Mouse (Mus musculus) midbrain, postnatal 0 days (tissue): ENCODE data around the gene Zfp618. TPM values are rescaled to one million over a fixed set of nuclear protein-coding genes. Genes with fewer than 3 reads are reported as not detected.
A peak's percentile ranks its signal among the peaks of the same experiment; 100 is the strongest.

Source experiments
- ATAC-seq: fragments of 200-750 bp; cut with Nextera tagmentation; 2 replicates; pipeline ENCODE4 v1.8.0; 2017; ENCODE audit warnings: moderate number of reproducible peaks, mild to moderate bottlenecking, moderate TSS enrichment, moderate library complexity; ENCODE audit not compliant: low FRiP score
- DNase-seq: peaks from one replicate; pipeline ENCODE4 v3.0.0-alpha.2; 2015; ENCODE audit warnings: low spot score
- H3K27ac ChIP-seq: fragments of 300-500 bp; sonication (generic); 2 replicates; pipeline ENCODE4 v1.5.1; 2014; ENCODE audit warnings: low read depth, mild to moderate bottlenecking, low read length, mixed read lengths
- H3K27me3 ChIP-seq: fragments of 300-500 bp; sonication (generic); 2 replicates; pipeline ENCODE4 v1.6.1; 2014; ENCODE audit warnings: low read length, control low read depth, mixed read lengths; ENCODE audit not compliant: insufficient read depth
- H3K36me3 ChIP-seq: fragments of 300-500 bp; sonication (generic); 2 replicates; pipeline ENCODE4 v1.6.1; 2014; ENCODE audit warnings: low read length, control low read depth, mixed read lengths; ENCODE audit not compliant: insufficient read depth
- H3K4me1 ChIP-seq: fragments of 300-500 bp; sonication (generic); 2 replicates; pipeline ENCODE4 v1.6.1; 2014; ENCODE audit warnings: mild to moderate bottlenecking, control low read depth, antibody characterized with exemption, low read length, mixed read lengths; ENCODE audit not compliant: insufficient read depth
- H3K4me2 ChIP-seq: fragments of 300-500 bp; sonication (generic); 2 replicates; pipeline ENCODE4 v1.6.1; 2014; ENCODE audit warnings: low read depth, mild to moderate bottlenecking, low read length, mixed read lengths; ENCODE audit not compliant: poor library complexity, severe bottlenecking
- H3K4me3 ChIP-seq: fragments of 300-500 bp; sonication (generic); 2 replicates; pipeline ENCODE4 v1.5.1; 2014; ENCODE audit warnings: low read depth, mild to moderate bottlenecking, low read length, moderate library complexity
- H3K9ac ChIP-seq: fragments of 300-500 bp; sonication (generic); replicated peaks from 2 replicates; pipeline ENCODE4 v1.6.1; 2014; ENCODE audit warnings: mild to moderate bottlenecking, low read length, moderate library complexity, mixed read lengths; ENCODE audit not compliant: poor library complexity, severe bottlenecking
- H3K9me3 ChIP-seq: fragments of 300-500 bp; sonication (generic); 2 replicates; pipeline ENCODE4 v1.6.1; 2016; ENCODE audit warnings: low read length, control low read depth
- CTCF ChIP-seq: IDR thresholded peaks from 2 replicates; pipeline ENCODE4 v1.5.1; 2016; ENCODE audit warnings: antibody characterized with exemption, mild to moderate bottlenecking
- WGBS: fragments of 180-500 bp; shearing (Covaris S2); extraction: QIAGEN DNeasy Blood & Tissue Kit; methylation state at CpG from one replicate; pipeline ENCODE4 v1.1.7; 2014; 5-methylcytosine and 5-hydroxymethylcytosine counted together
- polyA plus RNA-seq: library from polyadenylated mRNA; unstranded; fragments of >200 nt; fragmentation: Nextera tagmentation; extraction: Ambion mirVana; gene quantifications from 2 replicates; pipeline ENCODE4 v1.2.1, GENCODE M21; 2015
- total RNA-seq: library from RNA; depleted of rRNA; stranded (reverse); fragments of >200 nt; gene quantifications from 2 replicates; pipeline ENCODE4 v1.2.3, GENCODE M21; 2014

Gene Zfp618
- total and polyA plus RNA-seq, 2 experiments from 2014 or later = 18.2 to 32.4 TPM

GRCm38 (mm10) chr4:63019428-63019858 lies 54.1 kb downstream of the Zfp618 start:
- Histone ChIP-seq H3K9ac (no peak overlapping the region), H3K4me1 (no peaks in the 10 kb centered on the region), H3K36me3 (no peaks in the 10 kb centered on the region), H3K9me3 (no peaks in the 10 kb centered on the region), H3K27me3 (no peaks in the 10 kb centered on the region), H3K4me3 (no peak overlapping the region), H3K4me2 (no peak overlapping the region), H3K27ac (no peak overlapping the region)
- 0 out of 2 replicates have a peak, but pooled peaks have one; percentile 41 for ATAC-seq
- peak; percentile 18 for DNase-seq
- WGBS = 77% methylated on average over 4 of the region's 4 CpGs
- TF ChIP-seq CTCF = peak; percentile 51

GRCm38 (mm10) chr4:63021034-63021700 lies 55.8 kb downstream of the Zfp618 start:
- Histone ChIP-seq H3K4me2 (no peak overlapping the region), H3K4me1 (no peaks in the 10 kb centered on the region), H3K9ac (no peak overlapping the region), H3K27me3 (no peaks in the 10 kb centered on the region), H3K4me3 (no peak overlapping the region), H3K9me3 (no peaks in the 10 kb centered on the region), H3K27ac (0 out of 2 replicates have a peak overlapping the region, but pooled peaks have one; percentile 26), H3K36me3 (no peaks in the 10 kb centered on the region)
- DNase-seq (no peak), ATAC-seq (no peak)
- 86% methylated on average over 6 of the region's 6 CpGs for WGBS
- TF ChIP-seq CTCF = no peak

GRCm38 (mm10) chr4:63023465-63023864 lies 58.1 kb downstream of the Zfp618 start:
- no peaks in the 10 kb centered on the region for H3K27me3 ChIP-seq

GRCm38 (mm10) chr4:63024098-63024497 lies 58.7 kb downstream of the Zfp618 start:
- no peak for DNase-seq
- Histone ChIP-seq H3K27me3 (no peaks in the 10 kb centered on the region), H3K4me2 (no peak overlapping the region), H3K4me1 (no peaks in the 10 kb centered on the region), H3K27ac (no peak overlapping the region), H3K4me3 (no peak overlapping the region), H3K9ac (no peak overlapping the region), H3K36me3 (no peaks in the 10 kb centered on the region), H3K9me3 (no peaks in the 10 kb centered on the region)
- TF ChIP-seq CTCF = no peak
- no peak for ATAC-seq
- WGBS = 96% methylated on average over 7 of the region's 7 CpGs

More at GRCm38 (mm10) chr4:63023465-63023864, 58.1 kb downstream of the Zfp618 start:
- H3K4me1 ChIP-seq = no peaks in the 10 kb centered on the region
- no peak overlapping the region for H3K27ac ChIP-seq
- H3K4me3 ChIP-seq = no peak overlapping the region
- no peak overlapping the region for H3K9ac ChIP-seq
- 98% methylated on average over 7 of the region's 7 CpGs for WGBS
- no peaks in the 10 kb centered on the region for H3K9me3 ChIP-seq
- ATAC-seq (no peak), DNase-seq (no peak)
- no peak for TF ChIP-seq CTCF
- H3K4me2 ChIP-seq = no peak overlapping the region
- H3K36me3 ChIP-seq = no peaks in the 10 kb centered on the region

GRCm38 (mm10) chr4:63024734-63025256 lies 59.4 kb downstream of the Zfp618 start:
- WGBS = 84% methylated on average over 9 of the region's 9 CpGs

GRCm38 (mm10) chr4:63025306-63025705 lies 59.9 kb downstream of the Zfp618 start:
- no peak for ATAC-seq
- H3K27me3 ChIP-seq = no peaks in the 10 kb centered on the region
- DNase-seq = no peak
- H3K9me3 ChIP-seq = no peaks in the 10 kb centered on the region
- no peak for TF ChIP-seq CTCF
- H3K36me3 ChIP-seq = no peaks in the 10 kb centered on the region
- no peak overlapping the region for H3K4me2 ChIP-seq
- H3K4me1 ChIP-seq = no peaks in the 10 kb centered on the region
- no peak overlapping the region for H3K27ac ChIP-seq
- 94% methylated on average over 9 of the region's 9 CpGs for WGBS
- no peak overlapping the region for H3K9ac ChIP-seq
- H3K4me3 ChIP-seq = no peak overlapping the region

More at GRCm38 (mm10) chr4:63024734-63025256, 59.4 kb downstream of the Zfp618 start:
- H3K9me3 ChIP-seq = no peaks in the 10 kb centered on the region
- H3K27ac ChIP-seq = no peak overlapping the region
- TF ChIP-seq CTCF = no peak
- no peaks in the 10 kb centered on the region for H3K4me1 ChIP-seq
- DNase-seq = no peak
- ATAC-seq = no peak
- H3K4me2 ChIP-seq = no peak overlapping the region
- no peaks in the 10 kb centered on the region for H3K36me3 ChIP-seq
- H3K27me3 ChIP-seq = no peaks in the 10 kb centered on the region
- no peak overlapping the region for H3K4me3 ChIP-seq
- no peak overlapping the region for H3K9ac ChIP-seq
